Mouse (Mus musculus) olfactory bulb, adult 2 months (tissue): ENCODE measurements at regions not wholly inside any gene's neighbourhood (a gene's known extent, or its start where the extent isn't known, plus 50 kb on each side); places are given as distances from the start of the nearest gene placed in this dataset.

ENCODE experiments used
- H3K27ac ChIP-seq: fragments of 200-500 bp; 2 replicates; pipeline ENCODE4 v1.5.1; 2012; ENCODE audit warnings: low read depth, low read length; ENCODE audit not compliant: insufficient read depth
- H3K4me1 ChIP-seq: fragments of 200-500 bp; 2 replicates; pipeline ENCODE4 v1.6.1; 2012; ENCODE audit warnings: low read length; ENCODE audit not compliant: control insufficient read depth, insufficient read depth
- H3K4me3 ChIP-seq: fragments of 200-500 bp; 2 replicates; pipeline ENCODE4 v1.5.1; 2012; ENCODE audit warnings: mild to moderate bottlenecking, low read depth, low read length, moderate library complexity; ENCODE audit not compliant: insufficient read depth
- CTCF ChIP-seq: fragments of 200-500 bp; IDR thresholded peaks from 2 replicates; pipeline ENCODE4 v1.5.1; 2012; ENCODE audit warnings: low read depth, mild to moderate bottlenecking, low read length, moderate library complexity; ENCODE audit not compliant: insufficient read depth
- POLR2A ChIP-seq: fragments of 200-500 bp; IDR thresholded peaks from 2 replicates; pipeline ENCODE4 v1.6.1; 2012; ENCODE audit warnings: mild to moderate bottlenecking, low read depth, low read length, moderate library complexity; ENCODE audit not compliant: insufficient read depth
- WGBS: fragments of 180-500 bp; shearing (Covaris S2); methylation state at CpG from one replicate; pipeline ENCODE4 v1.1.7; 2018; 5-methylcytosine and 5-hydroxymethylcytosine counted together

- H3K4me1 ChIP-seq = no peaks in the 10 kb centered on the region
- no peak overlapping the region for H3K4me3 ChIP-seq
- TF ChIP-seq CTCF (no peak), POLR2A (no peak)
- 64% methylated on average over 14 of the region's 14 CpGs for WGBS
- no peak overlapping the region for H3K27ac ChIP-seq
These were observed 321.0 kb upstream of the Rnaseh2b start for GRCm38 (mm10) chr14:61971100-61972088.

- H3K4me1 ChIP-seq = no peaks in the 10 kb centered on the region
- H3K4me3 ChIP-seq = no peak overlapping the region
- TF ChIP-seq POLR2A = no peak
- TF ChIP-seq CTCF = no peak
- no peak overlapping the region for H3K27ac ChIP-seq
- 45% methylated on average over 6 of the region's 6 CpGs for WGBS
These were observed 317.1 kb upstream of the Rnaseh2b start for GRCm38 (mm10) chr14:61975301-61975732.

- H3K27ac ChIP-seq = no peak overlapping the region
- no peak for TF ChIP-seq CTCF
- TF ChIP-seq POLR2A = no peak
- H3K4me1 ChIP-seq = 0 out of 2 replicates have a peak, but pooled peaks cover 1% of the 10 kb centered on the region
- no peak overlapping the region for H3K4me3 ChIP-seq
- 79% methylated on average over 3 of the region's 3 CpGs for WGBS
These were observed 311.8 kb upstream of the Rnaseh2b start for GRCm38 (mm10) chr14:61980581-61980980.

GRCm38 (mm10) chr14:61985575-61985974, 306.8 kb upstream of the Rnaseh2b start:
- H3K4me1 ChIP-seq = peaks cover 5% of the 10 kb centered on the region
- H3K27ac ChIP-seq = no peak overlapping the region
- no peak overlapping the region for H3K4me3 ChIP-seq
- TF ChIP-seq CTCF (no peak), POLR2A (no peak)
- 61% methylated on average over 3 of the region's 3 CpGs for WGBS

GRCm38 (mm10) chr14:61986203-61986602, 306.2 kb upstream of the Rnaseh2b start:
- 47% methylated on average over 13 of the region's 13 CpGs for WGBS
- no peak overlapping the region for H3K4me3 ChIP-seq

GRCm38 (mm10) chr14:61995253-61995652, 297.1 kb upstream of the Rnaseh2b start:
- 94% methylated on average over 1 of the region's 1 CpGs for WGBS
- 0 out of 2 replicates have a peak, but pooled peaks cover 4% of the 10 kb centered on the region for H3K4me1 ChIP-seq
- TF ChIP-seq CTCF = no peak
- TF ChIP-seq POLR2A = no peak
- no peak overlapping the region for H3K27ac ChIP-seq
- H3K4me3 ChIP-seq = no peak overlapping the region

More at GRCm38 (mm10) chr14:61986203-61986602, 306.2 kb upstream of the Rnaseh2b start:
- no peak for TF ChIP-seq CTCF
- TF ChIP-seq POLR2A = no peak
- Histone ChIP-seq H3K4me1 (peaks cover 8% of the 10 kb centered on the region), H3K27ac (no peak overlapping the region)

- no peak for TF ChIP-seq POLR2A
- TF ChIP-seq CTCF = no peak
- Histone ChIP-seq H3K27ac (no peak overlapping the region), H3K4me1 (no peaks in the 10 kb centered on the region), H3K4me3 (no peak overlapping the region)
These were observed 294.7 kb upstream of the Rnaseh2b start for GRCm38 (mm10) chr14:61997736-61998135.

- H3K4me3 ChIP-seq = no peak overlapping the region
- no peak overlapping the region for H3K27ac ChIP-seq
- WGBS = 90% methylated on average over 3 of the region's 3 CpGs
- TF ChIP-seq CTCF (no peak), POLR2A (no peak)
- no peaks in the 10 kb centered on the region for H3K4me1 ChIP-seq
These were observed 294.1 kb upstream of the Rnaseh2b start for GRCm38 (mm10) chr14:61998259-61998658.

GRCm38 (mm10) chr14:62001481-62001949, 290.9 kb upstream of the Rnaseh2b start:
- 72% methylated on average over 7 of the region's 7 CpGs for WGBS
- TF ChIP-seq POLR2A (no peak), CTCF (no peak)
- Histone ChIP-seq H3K4me1 (0 out of 2 replicates have a peak, but pooled peaks cover 3% of the 10 kb centered on the region), H3K27ac (no peak overlapping the region), H3K4me3 (no peak overlapping the region)
